Mouse (Mus musculus): ENCODE results near the gene Best1. TPM values are rescaled to one million over a fixed set of nuclear protein-coding genes. Genes with fewer than 3 reads are reported as not detected.
A peak's percentile ranks its signal among the peaks of the same experiment; 100 is the strongest.

The Best1 gene
- polyA plus RNA-seq, 1 experiment: not detected

DNA sequence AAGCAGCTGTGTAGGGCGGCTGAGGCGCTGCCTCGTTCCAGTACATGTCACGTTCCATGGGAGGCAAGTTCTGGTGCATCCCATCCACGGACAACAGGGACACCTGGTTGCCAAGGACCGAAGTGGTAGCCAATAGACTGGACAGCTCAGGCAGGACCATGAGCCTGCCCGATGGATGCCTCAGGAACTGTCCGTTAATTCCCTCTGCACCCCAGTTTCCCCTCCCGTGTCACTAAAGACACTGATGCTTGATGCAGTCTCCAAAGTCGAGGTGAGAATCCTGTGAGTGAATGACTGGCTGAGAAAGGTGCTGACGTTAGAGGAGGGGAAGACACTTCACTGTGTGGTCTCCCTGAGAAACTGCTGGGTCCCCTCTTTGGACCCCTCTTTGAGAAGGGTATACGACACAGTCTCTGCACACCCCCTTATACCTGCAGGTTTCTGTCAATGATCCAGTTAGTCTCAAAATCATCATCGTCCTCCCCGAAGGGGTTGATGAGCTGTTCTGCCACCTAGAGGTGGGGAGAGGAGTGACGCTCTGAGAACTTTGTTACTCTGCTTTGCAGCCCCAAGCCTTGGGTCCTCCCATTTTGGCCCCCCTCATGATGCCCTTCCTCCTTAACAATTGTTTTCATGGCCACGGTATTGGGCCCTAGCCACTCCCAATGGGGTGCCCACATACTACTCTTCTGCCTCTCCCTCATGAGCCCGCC is 12.1 kb downstream of the Best1 start:
- Histone ChIP-seq H3K36me3 (ENCODE audit: control insufficient read depth) (peaks cover 39% of the 10 kb centered on the region), H3K27me3 (ENCODE audit: control insufficient read depth) (no peaks in the 10 kb centered on the region; the same call in 1 of the 2 replicates), H3K9me3 (ENCODE audit: control insufficient read depth, low read length) (no peaks in the 10 kb centered on the region), H3K4me1 (ENCODE audit: control insufficient read depth) (peaks cover 86% of the 10 kb centered on the region), H3K4me3 (replicated peaks) (peak overlapping the region; percentile 25)
- TF ChIP-seq TAL1 (IDR thresholded peaks at IDR 0.05; ENCODE audit: low read length) (no peak), GATA1 (IDR thresholded peaks at IDR 0.05; ENCODE audit: low read length) (no peak)

DNA sequence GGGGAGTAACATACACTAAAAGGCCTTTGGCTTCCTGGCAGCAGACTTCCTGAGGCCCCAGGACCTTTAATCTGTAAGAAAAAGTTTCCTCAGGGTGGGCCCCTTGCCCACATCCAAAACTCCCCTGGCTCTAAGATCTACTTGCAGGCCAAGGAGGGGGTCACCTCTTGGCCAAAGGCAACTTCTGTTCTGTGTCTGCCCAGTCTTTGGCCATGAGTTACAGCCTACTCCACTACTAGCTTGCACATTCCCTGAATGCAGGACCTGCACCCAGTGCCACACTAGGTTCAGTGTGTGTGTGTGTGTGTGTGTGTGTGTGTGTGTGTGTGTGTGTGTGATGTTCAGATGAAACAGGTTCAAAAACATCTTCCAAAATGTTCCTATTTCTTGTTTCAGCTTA is 13.8 kb downstream of the Best1 start:
- Histone ChIP-seq H3K4me1 (ENCODE audit: control insufficient read depth) (peaks cover 82% of the 10 kb centered on the region), H3K27me3 (ENCODE audit: control insufficient read depth) (no peaks in the 10 kb centered on the region; the same call in 1 of the 2 replicates), H3K36me3 (ENCODE audit: control insufficient read depth) (peaks cover 53% of the 10 kb centered on the region), H3K9me3 (ENCODE audit: control insufficient read depth, low read length) (no peaks in the 10 kb centered on the region), H3K4me3 (replicated peaks) (no peak overlapping the region)
- TF ChIP-seq GATA1 (IDR thresholded peaks at IDR 0.05; ENCODE audit: low read length): no peak
- TF ChIP-seq TAL1 (IDR thresholded peaks at IDR 0.05; ENCODE audit: low read length): no peak

DNA sequence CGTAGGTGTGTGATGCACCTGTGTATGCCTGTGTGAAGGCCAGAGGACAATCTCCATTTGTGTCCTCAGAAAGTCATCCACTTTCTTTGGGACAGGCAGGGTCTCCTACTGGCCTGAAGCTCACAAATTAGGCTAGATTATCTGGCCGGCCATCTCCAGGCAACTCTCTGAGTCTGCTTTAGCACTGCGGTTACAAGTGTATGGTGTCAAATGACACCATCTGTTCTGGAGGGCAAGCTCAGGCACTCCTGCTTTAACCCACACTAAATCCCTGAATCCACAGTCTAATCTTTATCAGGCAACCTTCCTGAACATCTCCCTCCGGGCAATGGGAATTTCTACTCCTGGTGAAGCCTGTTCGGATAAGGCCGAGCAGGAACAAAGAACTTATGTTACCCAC is 14.2 kb downstream of the Best1 start:
- Histone ChIP-seq H3K4me3 (replicated peaks) (no peak overlapping the region), H3K4me1 (ENCODE audit: control insufficient read depth) (peaks cover 79% of the 10 kb centered on the region), H3K27me3 (ENCODE audit: control insufficient read depth) (no peaks in the 10 kb centered on the region; the same call in 1 of the 2 replicates), H3K9me3 (ENCODE audit: control insufficient read depth, low read length) (no peaks in the 10 kb centered on the region), H3K36me3 (ENCODE audit: control insufficient read depth) (peaks cover 53% of the 10 kb centered on the region)
- no peak for TF ChIP-seq TAL1 (IDR thresholded peaks at IDR 0.05; ENCODE audit: low read length)
- no peak for TF ChIP-seq GATA1 (IDR thresholded peaks at IDR 0.05; ENCODE audit: low read length)

DNA sequence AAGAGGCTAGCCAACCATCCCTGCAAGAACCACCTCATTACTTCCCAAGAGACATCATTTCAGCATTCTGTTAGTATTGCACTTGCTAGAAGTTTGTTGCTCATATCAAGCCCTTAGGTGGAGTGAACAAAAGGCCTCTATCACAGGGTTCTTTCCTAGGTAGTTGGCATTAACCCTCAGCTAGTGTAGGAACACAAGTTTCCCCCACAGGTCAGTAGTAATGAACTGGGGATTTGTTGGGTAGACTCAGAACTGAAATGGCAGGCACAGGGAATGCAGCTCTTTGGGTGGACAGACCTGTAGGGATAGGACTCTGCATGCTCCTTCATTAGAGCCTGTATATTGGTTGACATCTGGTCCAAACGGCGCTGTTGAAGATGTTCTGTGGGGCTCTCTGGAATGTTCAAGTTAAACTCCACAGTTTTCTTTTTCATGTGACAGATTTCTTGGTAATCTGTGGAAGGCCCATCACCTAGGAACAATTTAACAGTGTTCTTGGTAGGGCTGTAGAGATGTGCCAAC is 15.5 kb downstream of the Best1 start:
- Histone ChIP-seq H3K36me3 (ENCODE audit: control insufficient read depth) (peaks cover 53% of the 10 kb centered on the region), H3K9me3 (ENCODE audit: control insufficient read depth, low read length) (no peaks in the 10 kb centered on the region), H3K27me3 (ENCODE audit: control insufficient read depth) (no peaks in the 10 kb centered on the region; the same call in 1 of the 2 replicates), H3K4me1 (ENCODE audit: control insufficient read depth) (peaks cover 79% of the 10 kb centered on the region), H3K4me3 (replicated peaks) (peak overlapping the region; percentile 82)
- no peak for TF ChIP-seq TAL1 (IDR thresholded peaks at IDR 0.05; ENCODE audit: low read length)

DNA sequence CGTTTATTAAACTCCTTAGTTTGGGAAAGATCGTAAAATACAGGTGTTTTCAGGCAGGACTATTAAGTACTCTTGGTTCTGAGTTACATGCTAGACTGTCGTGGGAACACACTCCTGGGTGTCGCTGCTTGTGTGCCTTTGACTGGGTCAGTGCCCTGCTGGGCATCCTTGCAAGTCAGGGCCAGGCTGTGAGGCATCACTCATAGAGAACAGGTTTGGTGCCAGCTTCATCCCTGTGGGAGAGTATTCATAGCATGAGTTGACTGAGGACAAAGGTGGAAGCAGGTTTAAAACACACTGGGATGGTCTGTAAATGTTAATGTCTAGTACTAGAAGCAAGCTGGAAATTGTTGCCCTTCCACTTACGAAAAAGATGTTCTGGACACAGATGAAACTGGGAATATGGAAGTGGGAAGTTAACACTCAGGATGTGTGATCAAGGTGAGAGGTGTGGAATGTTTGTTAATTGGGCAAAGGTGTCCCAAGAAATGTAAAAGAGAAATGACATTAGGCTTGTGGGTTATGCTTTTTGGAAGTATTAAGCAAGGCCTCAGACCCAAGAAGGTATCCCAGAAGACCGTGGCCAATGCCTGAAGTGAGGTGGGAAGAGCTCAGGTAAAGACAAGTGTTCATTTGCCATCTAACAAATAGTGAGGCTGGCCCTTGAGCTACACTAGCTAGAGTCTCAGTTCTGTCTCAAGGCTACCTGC is 16.1 kb downstream of the Best1 start:
- H3K27me3 ChIP-seq (ENCODE audit: control insufficient read depth): no peaks in the 10 kb centered on the region; the same call in 1 of the 2 replicates
- H3K4me1 ChIP-seq (ENCODE audit: control insufficient read depth): peaks cover 79% of the 10 kb centered on the region
- TF ChIP-seq GATA1 (IDR thresholded peaks at IDR 0.05; ENCODE audit: low read length) (no peak), TAL1 (IDR thresholded peaks at IDR 0.05; ENCODE audit: low read length) (no peak)
- peak overlapping the region; percentile 82 for H3K4me3 ChIP-seq (replicated peaks)
- H3K9me3 ChIP-seq (ENCODE audit: control insufficient read depth, low read length): no peaks in the 10 kb centered on the region
- H3K36me3 ChIP-seq (ENCODE audit: control insufficient read depth): peaks cover 53% of the 10 kb centered on the region

DNA sequence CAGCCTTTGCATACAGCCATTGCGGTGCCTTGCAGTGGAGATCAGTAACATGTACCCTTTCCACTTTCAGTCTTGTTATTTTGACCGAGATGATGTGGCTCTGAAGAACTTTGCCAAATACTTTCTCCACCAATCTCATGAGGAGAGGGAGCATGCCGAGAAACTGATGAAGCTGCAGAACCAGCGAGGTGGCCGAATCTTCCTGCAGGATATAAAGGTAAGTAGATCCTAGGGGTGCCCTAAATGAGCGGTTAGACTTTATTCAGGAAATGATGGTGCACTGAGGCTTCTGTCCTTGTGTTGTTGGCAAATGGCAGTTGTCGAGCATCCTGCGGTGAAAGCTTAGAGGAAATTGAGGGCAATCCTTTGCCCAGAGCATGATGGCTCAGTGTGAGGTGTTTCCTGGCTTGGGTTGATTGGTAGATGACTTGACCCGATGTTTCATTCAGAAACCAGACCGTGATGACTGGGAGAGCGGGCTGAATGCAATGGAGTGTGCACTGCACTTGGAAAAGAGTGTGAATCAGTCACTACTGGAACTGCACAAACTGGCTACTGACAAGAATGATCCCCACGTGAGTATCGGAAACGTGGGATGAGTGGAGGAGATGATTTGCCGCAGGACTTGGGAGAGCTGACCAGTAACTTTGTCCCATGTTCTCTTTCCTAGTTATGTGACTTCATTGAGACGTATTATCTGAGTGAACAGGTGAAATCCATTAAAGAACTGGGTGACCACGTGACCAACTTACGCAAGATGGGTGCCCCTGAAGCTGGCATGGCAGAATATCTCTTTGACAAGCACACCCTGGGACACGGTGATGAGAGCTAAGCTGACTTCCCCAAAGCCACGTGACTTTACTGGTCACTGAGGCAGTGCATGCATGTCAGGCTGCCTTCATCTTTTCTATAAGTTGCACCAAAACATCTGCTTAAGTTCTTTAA is 17.1 kb downstream of the Best1 start:
- Histone ChIP-seq H3K4me1 (ENCODE audit: control insufficient read depth) (peaks cover 79% of the 10 kb centered on the region), H3K4me3 (replicated peaks) (peak overlapping the region; percentile 82), H3K9me3 (ENCODE audit: control insufficient read depth, low read length) (no peaks in the 10 kb centered on the region), H3K27me3 (ENCODE audit: control insufficient read depth) (no peaks in the 10 kb centered on the region; the same call in 1 of the 2 replicates), H3K36me3 (ENCODE audit: control insufficient read depth) (peaks cover 53% of the 10 kb centered on the region)
- no peak for TF ChIP-seq GATA1 (IDR thresholded peaks at IDR 0.05; ENCODE audit: low read length)
- no peak for TF ChIP-seq TAL1 (IDR thresholded peaks at IDR 0.05; ENCODE audit: low read length)

DNA sequence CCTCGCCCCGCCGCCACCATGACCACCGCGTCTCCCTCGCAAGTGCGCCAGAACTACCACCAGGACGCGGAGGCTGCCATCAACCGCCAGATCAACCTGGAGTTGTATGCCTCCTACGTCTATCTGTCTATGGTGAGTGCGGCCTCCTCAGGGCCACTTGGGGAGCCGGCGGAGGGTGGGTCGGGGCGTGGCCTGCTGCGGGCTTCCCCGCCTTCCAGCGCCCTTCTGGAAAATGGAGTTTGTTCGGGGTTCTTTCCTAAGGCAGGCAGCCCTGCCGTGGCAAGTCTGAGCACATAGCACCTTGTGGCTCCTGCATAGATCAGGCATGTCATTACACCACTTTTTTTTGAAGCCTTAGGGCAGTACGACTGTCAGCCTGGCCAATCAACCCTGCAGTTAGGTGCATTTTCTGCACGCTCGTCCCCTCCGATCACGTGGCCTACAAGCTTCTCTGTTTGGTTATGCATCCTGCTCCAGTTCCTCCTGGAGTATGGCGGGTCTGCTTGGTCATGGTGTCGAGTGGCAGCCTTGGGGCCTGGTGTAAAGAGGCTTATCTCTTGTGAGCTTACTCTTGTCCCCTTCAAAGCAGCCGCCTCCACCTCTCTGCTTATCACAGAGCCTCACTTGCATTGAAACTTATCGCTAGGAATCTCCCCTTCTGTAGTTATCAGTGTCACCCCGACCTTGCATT is 18.4 kb downstream of the Best1 start:
- TF ChIP-seq TAL1 (IDR thresholded peaks at IDR 0.05; ENCODE audit: low read length): peak; percentile 73
- TF ChIP-seq GATA1 (IDR thresholded peaks at IDR 0.05; ENCODE audit: low read length): peak; percentile 93
- Histone ChIP-seq H3K9me3 (ENCODE audit: control insufficient read depth, low read length) (no peaks in the 10 kb centered on the region), H3K4me1 (ENCODE audit: control insufficient read depth) (peaks cover 79% of the 10 kb centered on the region), H3K27me3 (ENCODE audit: control insufficient read depth) (no peaks in the 10 kb centered on the region; the same call in 1 of the 2 replicates), H3K4me3 (replicated peaks) (peak overlapping the region; percentile 82), H3K36me3 (ENCODE audit: control insufficient read depth) (peaks cover 50% of the 10 kb centered on the region)
